Mouse (Mus musculus): Measurements from ENCODE around the gene Inafm1.

DNA sequence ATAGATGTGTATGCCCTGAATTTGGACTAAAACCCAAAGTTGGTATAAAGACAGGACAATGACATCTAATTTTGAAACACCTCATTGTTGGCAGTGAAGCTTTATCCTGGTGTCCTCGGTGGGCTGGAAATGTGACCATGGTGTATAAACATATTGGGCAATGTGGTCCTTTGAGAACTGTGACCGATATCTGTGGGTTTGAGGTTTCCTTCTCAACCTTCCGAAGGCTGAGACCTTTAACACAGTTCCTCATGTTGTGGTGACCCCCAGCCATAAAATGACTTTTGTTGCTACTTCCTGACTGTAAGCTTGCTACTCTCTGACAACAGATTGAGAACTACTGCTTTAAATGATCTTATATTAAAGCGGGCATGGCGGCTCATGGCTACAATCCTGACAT lies 22.7 kb downstream of the Inafm1 start:
- no peak for TF ChIP-seq GATA1 (IDR thresholded peaks at IDR 0.05; ENCODE audit: borderline replicate concordance, low read length)
- TF ChIP-seq FLI1 (IDR thresholded peaks at IDR 0.05; ENCODE audit: low read length): no peak

Data from megakaryocyte, embryonic 14.5 days (primary cell).